Mouse (Mus musculus) stomach, postnatal 0 days (tissue): ENCODE data around the gene Galnt6.
A peak's percentile ranks its signal among the peaks of the same experiment; 100 is the strongest.

Experiments used
- CTCF ChIP-seq: IDR thresholded peaks from 2 replicates; pipeline ENCODE4 v1.5.1; 2016; ENCODE audit warnings: antibody characterized with exemption, low read depth, mild to moderate bottlenecking, moderate library complexity
- EP300 ChIP-seq: optimal IDR thresholded peaks from 2 replicates; pipeline ENCODE3; 2016; ENCODE audit warnings: antibody characterized with exemption

DNA sequence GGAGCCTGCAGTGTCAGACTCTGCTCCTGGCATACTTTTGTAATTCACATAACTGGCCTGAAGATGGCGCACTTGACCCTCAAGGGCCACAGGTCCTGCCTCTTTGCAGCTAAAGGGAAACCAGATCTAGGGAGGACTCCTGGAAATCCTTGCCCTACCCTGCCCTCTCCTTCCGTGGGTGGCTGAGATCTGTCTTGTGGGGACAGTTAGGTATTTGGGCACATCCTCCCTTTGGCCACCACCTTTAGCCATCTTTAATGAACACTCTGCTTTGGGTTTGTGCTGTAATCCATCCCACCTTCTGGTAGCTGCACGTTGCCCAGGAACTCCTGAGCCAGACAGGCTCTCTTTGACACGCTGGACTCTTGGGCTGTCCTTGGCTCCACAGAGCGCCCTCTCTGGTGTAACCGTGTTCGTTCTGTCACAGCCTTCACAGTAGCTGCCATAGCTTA lies 28.4 kb upstream of the Galnt6 start:
- TF ChIP-seq CTCF (peak; percentile 93), EP300 (no peak)
